Mouse (Mus musculus) 416B (cell line): ENCODE data around the gene Fam8a1.

Experiments used
- DNase-seq: peaks from one replicate; pipeline ENCODE4 v3.0.0; 2011; ENCODE audit warnings: low read depth

The Fam8a1 gene

DNA sequence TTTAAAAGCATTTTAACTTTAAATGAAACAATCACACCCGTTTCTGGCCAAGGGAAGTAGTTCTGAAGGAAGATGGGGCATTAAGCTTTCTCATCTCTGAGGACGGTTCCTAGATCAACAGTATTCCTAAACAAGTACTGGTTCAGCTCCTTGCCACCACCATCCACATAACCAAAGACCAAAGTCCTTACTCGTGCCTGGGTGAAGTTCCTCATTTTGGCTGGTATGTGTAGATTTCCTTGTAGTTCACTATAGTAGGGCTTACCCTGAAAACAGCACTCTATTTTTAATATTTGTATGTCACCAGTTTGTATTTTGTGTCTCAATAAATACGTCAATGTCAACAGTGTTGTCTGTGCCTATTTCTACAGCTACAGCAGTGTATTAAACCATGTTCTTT is 8.4 kb downstream of the Fam8a1 start:
- no peak for DNase-seq

DNA sequence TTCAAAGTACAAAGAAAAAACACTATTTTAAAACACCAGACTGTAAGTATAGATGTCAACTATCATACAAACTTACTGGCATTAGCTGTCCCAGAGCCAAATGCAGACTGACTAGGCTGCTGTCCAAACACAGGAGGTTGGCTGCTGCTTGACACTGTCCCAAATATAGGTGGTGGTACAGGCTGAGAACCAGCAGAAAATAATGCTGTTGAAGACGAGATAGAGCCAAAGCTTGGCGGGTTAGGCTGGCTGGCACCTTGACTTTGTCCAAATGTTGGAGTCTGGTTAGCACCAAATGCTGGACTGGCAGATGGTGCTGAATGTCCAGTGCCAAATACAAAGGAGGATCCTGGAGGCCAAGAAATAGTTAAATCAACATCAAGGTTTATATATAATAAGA is 13.6 kb downstream of the Fam8a1 start:
- no peak for DNase-seq

DNA sequence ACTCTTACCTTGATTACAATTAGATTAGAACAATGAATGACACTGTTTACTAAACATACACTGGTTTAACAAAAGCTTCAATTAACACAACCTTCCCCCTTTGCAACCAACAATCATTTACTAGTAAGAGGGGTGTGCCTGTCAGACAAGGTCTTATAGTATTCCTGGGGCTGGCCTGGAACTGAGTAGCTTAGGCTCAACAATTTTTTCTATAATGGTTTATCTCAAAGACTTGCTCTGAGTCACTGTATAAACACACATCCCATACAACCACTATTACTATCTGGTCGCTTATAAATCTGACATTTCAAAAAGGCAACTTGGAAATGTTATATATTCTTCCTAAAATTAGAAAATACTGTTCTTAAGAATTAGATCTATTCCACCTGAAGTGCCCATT is 14.0 kb downstream of the Fam8a1 start:
- DNase-seq: no peak

DNA sequence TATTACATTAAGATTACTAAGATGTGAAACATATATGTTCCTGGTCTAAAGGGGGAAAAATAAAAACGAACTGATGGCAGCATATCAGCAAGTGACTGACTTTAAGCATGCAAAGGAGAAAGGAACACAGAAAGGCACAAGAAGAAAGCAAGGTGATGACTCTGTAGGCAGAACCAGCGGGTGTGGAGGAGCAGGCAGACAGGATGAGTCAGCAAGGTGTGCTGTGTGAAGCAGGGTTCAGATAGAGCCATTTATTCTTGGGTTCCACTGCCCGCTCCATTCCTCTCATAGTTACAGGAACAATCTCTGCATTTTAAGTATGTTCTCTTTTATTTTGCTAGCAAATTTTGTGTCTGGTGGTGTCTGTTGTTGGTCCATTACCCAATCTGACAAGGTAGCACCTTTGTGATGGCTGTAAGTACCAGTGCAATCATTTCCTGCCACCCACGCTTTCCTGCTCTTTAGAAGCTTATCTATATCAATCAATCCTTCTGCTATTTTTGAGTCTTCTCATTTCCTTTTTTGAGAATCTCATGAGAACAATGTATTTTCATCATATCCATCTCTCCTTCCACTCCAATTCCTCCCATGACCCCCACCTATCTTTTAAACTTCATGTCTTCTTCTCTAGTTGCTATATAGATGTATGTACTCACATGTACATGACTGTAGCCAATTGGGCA is 21.4 kb downstream of the Fam8a1 start:
- peak; percentile 64 for DNase-seq

DNA sequence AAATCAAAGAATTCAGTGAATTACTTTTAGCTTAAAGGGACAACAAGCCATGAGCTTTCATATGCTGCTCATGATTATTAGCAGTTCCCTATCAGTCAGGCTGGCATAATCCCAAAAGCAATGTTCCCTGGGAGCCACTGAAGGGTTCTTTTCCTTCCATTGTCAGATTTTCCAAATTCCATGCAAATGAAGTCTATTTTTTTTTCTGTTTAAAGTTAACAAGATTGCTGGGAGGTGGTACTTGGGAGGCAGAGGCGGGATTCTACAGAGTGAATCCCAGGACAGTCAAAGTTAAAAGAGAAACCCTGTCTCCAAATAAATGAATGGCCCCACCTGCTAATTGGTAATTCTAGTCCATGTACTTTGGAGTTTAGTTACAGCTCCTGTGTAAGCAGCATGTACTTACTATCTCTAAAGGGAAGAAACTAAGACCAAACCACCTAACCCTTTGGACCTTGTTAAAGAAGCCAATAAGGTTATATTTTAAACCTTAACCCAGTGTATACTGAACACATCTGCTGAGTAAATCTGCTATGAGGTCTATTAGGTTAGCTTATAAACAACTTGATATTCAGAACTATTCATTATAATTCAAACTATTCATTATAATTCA is 26.1 kb downstream of the Fam8a1 start:
- no peak for DNase-seq

DNA sequence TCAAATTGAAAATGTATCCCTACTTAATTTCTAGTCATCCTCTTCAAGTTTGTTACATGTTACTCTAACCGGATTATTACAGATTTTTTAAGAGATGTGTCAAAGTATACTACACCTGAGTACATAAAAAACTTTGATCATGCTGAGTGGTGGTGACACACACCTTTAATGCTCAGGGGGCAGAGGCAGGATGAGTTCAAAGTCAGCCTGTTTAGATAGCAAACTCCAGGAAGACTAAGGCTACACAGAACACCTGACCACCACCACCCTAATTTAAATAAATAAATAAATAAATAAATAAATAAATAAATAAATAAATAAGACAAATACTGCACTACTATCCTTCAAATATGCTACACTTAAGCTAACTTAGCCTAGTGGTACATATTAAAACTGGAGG is 26.6 kb downstream of the Fam8a1 start:
- no peak for DNase-seq

DNA sequence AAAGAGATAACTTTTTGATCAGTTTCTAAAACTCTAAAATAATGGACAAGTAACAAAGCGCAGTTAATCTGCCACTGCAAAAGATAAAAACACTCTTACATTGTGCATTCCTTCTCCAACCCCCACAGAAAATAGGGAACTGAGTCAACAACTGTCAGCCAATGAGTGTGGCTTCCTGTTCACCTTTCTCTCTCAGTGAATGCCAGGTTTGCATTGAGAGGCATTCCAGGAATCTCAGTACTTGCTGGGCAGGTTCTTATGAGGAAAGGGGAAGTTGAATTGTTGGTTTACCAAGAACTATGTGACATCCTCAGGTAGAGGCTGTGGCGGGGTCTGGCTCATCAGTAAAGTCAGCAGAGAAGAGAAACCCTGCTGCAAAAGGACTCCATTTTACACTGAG is 27.5 kb downstream of the Fam8a1 start:
- DNase-seq: no peak

DNA sequence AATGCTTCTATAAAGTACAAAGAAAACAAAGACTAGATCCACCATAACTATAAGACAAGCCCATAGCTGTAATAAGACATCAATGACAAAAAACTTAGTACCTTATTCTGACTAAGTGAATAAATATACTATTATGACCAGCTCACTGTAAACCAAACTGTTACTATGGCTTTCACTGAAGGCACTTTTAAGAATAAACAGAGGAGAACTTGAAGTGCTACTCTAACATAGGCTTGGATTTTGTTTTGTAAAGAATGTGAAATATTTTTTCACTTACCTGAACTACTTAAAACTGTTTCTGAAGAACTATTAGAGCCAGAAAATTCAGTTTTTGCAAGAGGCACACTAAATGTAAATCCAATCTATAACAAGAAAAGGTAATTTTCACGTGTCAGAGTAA is 30.1 kb downstream of the Fam8a1 start:
- DNase-seq: no peak

DNA sequence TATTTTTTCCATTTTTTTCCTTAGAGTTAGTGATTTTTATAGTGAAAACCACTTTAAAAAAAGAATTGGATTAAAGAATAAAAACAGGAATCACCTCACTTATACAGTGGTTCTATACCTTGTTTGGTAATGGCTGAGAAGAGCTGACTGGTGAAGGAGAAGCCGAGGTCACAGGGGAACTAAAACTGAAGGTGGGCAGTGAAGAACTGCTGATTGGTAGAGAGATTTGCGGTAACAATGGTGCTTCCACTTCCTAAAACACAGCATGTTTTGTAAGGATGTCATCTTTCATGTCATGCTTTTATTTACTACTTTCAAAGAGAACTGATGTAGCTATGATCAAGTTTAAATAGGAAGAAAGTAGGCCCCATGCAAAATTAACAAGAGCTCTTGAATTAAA is 32.2 kb downstream of the Fam8a1 start:
- no peak for DNase-seq

DNA sequence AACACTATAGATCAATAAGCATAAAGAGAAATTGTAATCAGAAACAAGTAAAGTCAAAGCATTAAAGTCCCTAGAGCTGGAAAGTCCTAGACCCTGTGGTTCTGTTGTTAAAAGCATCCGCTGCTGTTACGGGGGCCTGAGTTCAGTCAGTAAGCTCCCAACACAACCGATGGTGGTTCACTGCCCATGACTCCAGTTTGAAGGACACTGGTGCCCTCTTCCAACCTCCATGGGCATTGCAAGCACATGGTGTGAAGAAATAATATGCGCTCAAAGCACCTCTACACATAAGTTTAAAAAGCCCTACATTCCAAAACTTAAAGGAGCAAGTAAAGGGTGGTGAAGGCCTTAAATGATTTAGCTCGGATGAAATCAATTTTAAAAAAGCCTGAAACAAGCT is 33.8 kb downstream of the Fam8a1 start:
- peak; percentile 46 for DNase-seq

DNA sequence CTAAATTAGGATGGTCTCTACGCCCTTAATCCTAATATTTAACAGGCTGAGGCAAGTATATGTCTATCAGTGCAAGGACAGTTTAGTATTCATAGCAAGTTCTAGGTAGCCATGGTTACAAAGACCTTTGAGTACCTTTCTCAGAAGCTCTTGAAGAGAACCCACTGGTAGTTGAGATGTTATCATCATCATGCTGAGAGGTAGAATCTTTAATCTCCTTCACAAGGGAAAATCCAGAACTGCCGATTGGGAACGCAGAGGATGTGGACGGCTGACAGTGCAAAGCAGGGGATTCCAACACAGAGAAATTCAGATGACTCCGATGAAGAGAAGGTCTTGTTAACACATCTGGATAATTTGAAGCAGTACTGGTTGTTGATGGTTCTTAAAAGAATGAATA is 44.2 kb downstream of the Fam8a1 start:
- DNase-seq: no peak

DNA sequence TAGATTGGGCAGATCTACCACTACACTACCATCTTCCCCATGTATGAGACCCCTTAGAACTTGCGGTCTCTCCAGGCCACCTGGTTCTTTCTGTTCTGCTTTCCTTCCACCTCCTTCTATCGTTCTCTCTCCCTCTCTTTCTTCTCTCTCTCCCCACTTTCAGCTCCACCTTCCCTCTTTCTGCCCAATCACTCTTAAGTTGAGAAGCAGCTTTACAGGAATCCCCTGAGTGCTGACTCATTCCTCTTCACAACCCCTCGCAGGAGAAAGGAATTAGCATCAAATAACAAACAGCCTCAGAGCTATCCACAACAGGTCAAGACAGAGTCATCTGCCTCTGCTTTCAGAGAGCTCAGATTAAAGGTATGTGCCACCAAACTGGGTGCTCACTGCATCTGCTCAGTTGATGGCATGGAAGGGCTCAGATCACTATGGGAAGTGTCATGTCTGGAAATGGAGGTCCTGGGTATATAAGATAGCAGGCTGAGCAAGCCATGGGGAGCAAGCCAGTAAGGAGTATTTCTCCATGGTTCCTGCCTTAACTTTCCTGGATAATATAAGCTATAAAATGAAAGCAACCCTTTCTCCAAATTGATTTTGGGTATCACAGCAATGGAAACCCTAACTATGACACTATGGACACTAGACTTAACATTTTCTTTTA is 46.8 kb downstream of the Fam8a1 start:
- DNase-seq: peak; percentile 80

DNA sequence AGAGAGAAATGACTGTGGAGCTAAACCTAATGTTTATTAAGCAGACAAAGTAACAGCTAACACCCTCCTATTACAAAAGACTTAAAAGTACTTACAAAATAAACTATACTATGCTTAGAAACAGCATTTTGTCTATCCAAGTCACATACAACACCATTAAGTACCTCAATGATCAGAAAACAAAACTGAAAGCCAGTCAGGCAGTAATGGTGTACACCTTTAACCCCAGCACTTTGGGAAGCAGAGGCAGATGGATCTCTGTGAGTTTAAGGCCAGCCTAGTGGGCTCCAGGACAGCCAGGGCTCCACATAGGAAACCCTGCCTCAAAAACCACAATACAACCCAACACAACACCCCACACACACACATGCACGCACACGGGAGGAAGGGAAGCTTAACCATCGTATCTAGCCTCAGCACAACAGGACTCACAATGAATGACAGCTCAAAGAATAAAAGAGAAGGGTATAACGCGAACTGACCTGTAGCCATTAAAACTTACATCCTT is 49.6 kb downstream of the Fam8a1 start:
- DNase-seq: no peak

DNA sequence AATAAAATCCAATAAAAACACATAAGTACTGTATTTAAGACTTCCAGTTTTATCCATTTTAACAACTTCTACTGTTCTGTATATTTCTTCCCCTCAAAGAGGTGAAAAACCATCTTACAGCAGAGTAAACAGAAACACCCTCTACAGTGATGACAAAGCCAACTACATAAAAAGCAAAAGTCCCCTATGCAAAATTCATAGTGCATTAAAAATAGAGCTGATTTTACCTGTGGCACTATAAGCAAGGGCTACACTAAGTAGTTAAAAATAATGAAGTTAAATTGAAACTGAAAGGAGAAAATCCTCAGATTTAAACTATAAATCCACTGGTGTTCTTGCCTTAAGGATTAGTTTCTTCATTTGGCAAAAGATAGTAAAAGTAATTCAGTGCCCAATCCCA is 51.7 kb downstream of the Fam8a1 start:
- DNase-seq: no peak

DNA sequence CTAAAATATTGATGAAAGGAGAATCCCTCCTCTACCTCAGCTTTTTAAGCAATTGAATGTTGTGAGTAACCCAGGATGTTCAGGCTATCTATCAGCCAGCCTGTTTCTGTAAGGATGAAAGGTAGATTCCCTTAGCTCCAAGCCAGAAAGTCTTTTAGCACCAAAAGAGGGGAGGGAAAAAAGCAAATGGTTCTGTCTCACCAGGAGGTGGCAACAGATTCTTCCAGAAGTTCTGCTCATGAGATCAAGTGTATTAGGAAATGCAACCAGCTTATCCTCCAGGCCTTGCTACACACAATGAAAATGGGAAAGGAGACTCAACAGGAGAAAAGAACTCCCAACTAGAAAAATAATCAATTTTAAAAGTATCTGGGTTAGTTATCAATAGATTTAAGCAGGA is 55.0 kb downstream of the Fam8a1 start:
- peak; percentile 68 for DNase-seq

DNA sequence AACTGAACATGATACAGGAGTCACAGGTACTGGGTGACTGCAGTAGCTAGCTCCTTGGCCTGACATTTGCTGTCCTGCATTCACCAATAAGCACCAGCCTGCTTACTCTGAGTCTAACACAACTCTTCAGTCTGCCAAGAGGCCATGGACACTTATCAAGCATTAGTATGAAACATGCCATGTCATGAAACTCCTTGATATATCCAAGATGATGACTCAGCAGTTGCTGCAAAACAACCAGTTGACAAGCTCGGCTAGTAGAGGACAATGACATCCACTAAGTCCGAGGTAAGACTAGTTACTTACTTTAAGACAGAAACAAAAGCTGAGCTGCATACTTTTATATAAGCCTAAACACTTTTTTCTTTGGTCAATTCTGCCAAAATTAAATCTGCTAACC is 55.9 kb downstream of the Fam8a1 start:
- DNase-seq: peak; percentile 80

DNA sequence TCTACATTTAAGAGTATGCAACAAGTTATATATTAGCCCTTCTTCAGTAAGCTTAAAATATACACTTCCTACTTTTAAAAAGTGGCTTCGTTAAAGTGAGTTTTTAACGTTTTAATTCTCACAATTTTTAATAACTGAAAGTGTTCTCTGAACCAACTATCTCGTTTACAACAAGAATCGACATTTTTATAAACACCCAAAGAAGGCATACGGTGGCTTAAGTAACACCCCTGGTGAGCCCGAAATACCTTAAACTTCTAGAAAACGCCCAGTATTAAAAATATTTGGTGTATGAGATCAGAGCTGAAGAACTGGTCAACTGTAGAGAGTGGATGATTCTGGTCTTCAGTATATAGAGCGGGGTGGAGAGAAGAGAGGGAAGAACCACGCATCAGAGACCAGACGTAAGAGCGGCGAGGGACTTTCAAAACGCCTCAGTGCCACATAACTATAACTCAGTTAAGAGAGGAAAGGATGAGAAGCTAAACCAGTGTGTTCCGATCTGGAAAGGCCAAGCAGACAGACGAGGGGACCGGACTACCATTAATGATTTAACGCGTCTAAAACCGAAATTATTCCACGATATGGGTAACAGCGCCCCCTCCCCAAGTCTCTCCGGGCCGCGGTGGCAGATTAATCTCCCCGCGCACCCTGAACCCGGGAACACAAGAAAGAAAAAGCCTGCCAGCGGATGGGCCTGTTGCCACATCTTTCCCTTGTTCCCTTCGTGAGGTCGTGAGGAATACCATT is 57.1 kb downstream of the Fam8a1 start:
- peak; percentile 62 for DNase-seq

DNA sequence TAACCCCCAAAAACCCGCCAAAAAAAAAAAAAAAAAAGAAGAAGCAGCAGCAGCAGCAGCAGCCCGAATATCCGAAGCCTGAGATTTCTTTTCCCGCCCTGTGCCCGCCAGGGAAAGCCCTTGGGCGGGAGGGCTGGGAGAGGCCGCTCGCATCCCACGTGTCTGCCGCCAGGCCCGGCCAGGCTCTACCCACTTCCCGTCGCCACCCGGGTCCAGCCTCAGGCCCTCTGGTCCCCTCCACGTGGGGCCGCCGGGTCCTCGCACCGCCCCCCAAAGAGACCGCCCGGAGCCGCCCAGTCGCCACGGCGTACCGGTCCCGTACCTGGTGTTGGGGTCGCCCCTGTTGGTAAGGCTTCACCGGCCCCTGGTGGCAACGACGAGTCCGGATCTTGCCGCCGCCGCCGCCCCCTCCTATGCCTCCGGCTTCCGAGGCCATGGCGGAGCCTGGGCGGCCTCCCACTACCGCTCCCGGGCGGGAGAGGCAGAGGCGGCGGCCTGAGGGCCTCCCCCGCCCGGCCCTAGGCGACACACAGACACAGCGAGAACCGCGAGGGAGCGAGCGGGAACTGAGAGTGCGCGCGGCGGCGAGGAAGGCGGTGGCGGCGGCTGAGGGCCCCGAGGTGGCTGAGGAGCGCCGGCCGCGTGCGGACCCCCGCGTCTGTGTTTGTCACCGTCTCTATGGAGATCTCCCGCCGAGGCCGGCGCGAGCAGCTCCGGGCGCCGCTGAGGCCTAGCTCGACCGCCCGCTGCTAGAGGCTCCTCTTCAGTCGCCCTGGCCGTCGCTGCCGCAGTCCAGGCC is 57.9 kb downstream of the Fam8a1 start:
- DNase-seq: peak; percentile 76
